Mouse (Mus musculus) adrenal gland, postnatal 0 days (tissue): ENCODE data around the gene Mrpl45. TPM values are rescaled to one million over a fixed set of nuclear protein-coding genes. Genes with fewer than 3 reads are reported as not detected.

Experiments used
- polyA plus RNA-seq: library from polyadenylated mRNA; unstranded; fragments of >200 nt; fragmentation: Nextera tagmentation; extraction: Ambion mirVana; gene quantifications from 2 replicates; pipeline ENCODE4 v1.2.1, GENCODE M21; 2015

Gene Mrpl45
- polyA plus RNA-seq = 30.0 and 45.7 TPM in 2 replicates

DNA sequence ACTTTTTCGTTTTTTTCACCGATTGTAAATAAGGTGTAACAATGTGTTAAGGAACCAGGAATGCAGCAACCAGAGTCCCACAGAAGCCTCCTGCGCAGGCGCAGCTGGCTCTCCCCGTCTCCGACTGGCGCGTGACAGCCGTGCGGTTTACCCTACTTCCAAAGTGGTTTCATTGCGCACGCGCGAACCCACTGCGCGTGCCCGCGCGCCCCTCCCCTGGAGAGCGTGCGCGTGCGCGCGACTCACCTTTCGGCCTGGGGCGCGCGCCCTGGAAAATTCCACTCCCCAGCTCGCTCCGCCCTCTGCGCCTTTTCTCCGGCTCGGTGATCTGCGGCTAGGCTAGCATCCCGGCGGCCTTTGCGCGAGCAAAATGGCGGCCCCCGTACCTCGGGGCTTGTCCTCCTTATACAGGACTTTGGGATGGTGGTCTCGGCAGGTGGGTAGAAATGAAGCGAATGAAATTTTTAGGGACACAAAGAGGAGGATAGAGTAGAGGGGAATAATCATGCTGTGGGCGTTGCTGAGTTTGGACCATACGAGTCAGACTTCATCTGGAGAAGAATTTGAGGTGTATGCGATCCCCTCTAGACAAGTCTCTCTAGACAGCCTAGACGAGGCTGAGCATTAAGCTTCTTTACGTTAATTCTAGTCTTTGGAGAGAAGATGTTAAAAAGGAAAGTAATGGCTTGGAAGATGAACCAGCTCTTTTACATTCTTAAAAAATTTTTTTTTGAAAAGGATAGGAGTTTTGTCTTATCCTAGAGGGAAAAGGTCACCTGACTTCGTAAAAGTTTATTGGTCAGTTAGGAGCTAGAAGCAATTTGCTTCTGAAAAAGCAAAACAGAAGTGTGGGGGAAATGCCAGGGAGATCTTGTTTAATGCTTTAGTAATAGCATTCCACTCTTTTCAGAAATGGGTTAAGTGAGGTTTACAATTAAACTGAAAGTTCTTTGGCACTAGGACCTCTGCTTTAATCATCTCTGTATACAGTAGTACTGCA is at the start of gene Mrpl45:
TSS of gene Mrpl45 (plus strand) at position 213 of the 1,000 bp plus-strand sequence.

GRCm38 (mm10) chr11:97280216-97280861 is 35.2 kb upstream of the Mrpl45 start, which contains the start of gene Npepps:
TSS of gene Npepps (minus strand) at chr11:97280638.

DNA sequence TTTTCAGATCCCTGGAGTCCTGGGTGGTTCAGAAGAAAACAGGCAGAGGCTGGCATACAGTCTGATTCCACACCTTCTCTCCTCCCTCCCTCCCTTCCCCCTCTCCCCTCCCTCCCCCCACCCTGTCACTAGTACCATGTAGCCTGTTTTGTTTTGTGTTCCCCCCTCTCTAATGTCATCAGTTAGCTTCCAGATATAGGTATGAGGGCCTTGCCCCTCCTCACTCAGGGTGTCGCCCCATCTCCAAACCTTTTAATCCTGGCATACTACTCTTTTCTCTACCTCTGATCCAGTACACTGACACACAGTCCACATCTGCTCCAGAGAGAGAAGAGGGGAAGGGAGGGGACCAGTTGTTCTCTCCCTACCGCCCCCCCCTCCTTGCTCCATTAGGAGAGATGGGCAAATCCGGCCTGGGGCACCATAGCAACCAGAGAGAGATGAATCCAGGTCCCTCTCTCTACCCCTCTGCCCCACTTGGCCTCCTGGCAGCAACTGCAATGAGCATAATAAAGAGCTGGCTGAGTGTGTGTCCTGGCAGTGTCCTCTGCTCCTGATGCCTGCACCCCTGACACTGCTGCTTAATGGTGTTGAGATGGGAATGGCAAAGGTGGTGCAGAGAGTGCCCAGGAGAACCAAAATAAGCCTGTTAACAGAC is 36.6 kb downstream of the Mrpl45 start, which contains the start of gene Gpr179:
TSS of gene Gpr179 (minus strand) at position 51 of the 658 bp plus-strand sequence.

GRCm38 (mm10) chr11:97361948-97362648 is 46.6 kb downstream of the Mrpl45 start, which contains the start of gene Socs7:
TSS of gene Socs7 (plus strand) at chr11:97362551.

Other genes starting within 250 kb of the Mrpl45 start
- gene Tbx21, start 200.4 kb upstream of the Mrpl45 start, polyA plus RNA-seq = 0.28 and 0.50 TPM in 2 replicates
- 4.4 and 5.1 TPM in 2 replicates for gene Tbkbp1, start 164.2 kb upstream of the Mrpl45 start, polyA plus RNA-seq
- gene Kpnb1, start 127.8 kb upstream of the Mrpl45 start, polyA plus RNA-seq = 16.4 and 17.9 TPM in 2 replicates
- gene Npepps, start 35.1 kb upstream of the Mrpl45 start, polyA plus RNA-seq = 32.5 and 54.5 TPM in 2 replicates
- gene Gpr179, start 36.4 kb downstream of the Mrpl45 start, polyA plus RNA-seq = 4.8 and 7.3 TPM in 2 replicates
- gene Socs7, start 46.8 kb downstream of the Mrpl45 start, polyA plus RNA-seq = 2.5 and 2.6 TPM in 2 replicates
- 5.2 and 8.4 TPM in 2 replicates for gene Arhgap23, start 99.8 kb downstream of the Mrpl45 start, polyA plus RNA-seq
- 0.44 and 0.60 TPM in 2 replicates for gene 4933428G20Rik, start 184.6 kb downstream of the Mrpl45 start, polyA plus RNA-seq